Mouse (Mus musculus) CH12.LX (cell line): Measurements from ENCODE around the gene Scarf2. TPM values are rescaled to one million over a fixed set of nuclear protein-coding genes. Genes with fewer than 3 reads are reported as not detected.

ENCODE experiments used
- DNase-seq: peaks from one replicate; pipeline ENCODE4 v3.0.0-alpha.2; 2013; ENCODE audit errors: extremely low read depth
- H3K27ac ChIP-seq: 2 replicates; pipeline ENCODE4 v1.5.1; 2012; ENCODE audit warnings: low read depth, mild to moderate bottlenecking, control low read depth, moderate library complexity; ENCODE audit not compliant: insufficient read depth
- H3K27me3 ChIP-seq: replicated peaks from 2 replicates; pipeline ENCODE3; 2012; ENCODE audit warnings: inconsistent platforms
- H3K36me3 ChIP-seq, 2 experiments: replicated peaks in 1 of 2; 2 replicates each; pipeline versions ENCODE3 to v1.6.1; 2012; ENCODE audit warnings: inconsistent platforms in 1 of 2, low read length in 1 of 2, mild to moderate bottlenecking in 1 of 2, mixed read lengths in 1 of 2, moderate library complexity in 1 of 2; ENCODE audit not compliant: control insufficient read depth in 1 of 2, insufficient read depth in 1 of 2
- H3K4me1 ChIP-seq, 2 experiments: 2 replicates each; pipeline ENCODE4 v1.6.1; 2012; ENCODE audit warnings: inconsistent platforms in 1 of 2, moderate library complexity in 1 of 2; ENCODE audit not compliant: insufficient read depth in 2 of 2, control insufficient read depth in 1 of 2
- H3K4me2 ChIP-seq: 2 replicates; pipeline ENCODE4 v1.6.1; 2012; ENCODE audit warnings: low read depth, mild to moderate bottlenecking, control low read depth; ENCODE audit not compliant: poor library complexity, insufficient read depth, severe bottlenecking
- H3K4me3 ChIP-seq, 3 experiments: fragments of 150-350 bp in 1 of 3; sonication (generic) in 1 of 3; replicated peaks in 1 of 3; 2 replicates each; pipeline versions ENCODE3 to v1.5.1; 2011 to 2012; ENCODE audit warnings: low read depth in 2 of 3, low read length in 2 of 3, mild to moderate bottlenecking in 2 of 3, moderate library complexity in 2 of 3, control low read depth in 1 of 3, improper control_type of control experiment in 1 of 3, inconsistent platforms in 1 of 3, mixed read lengths in 1 of 3; ENCODE audit not compliant: poor library complexity in 1 of 3
- H3K79me2 ChIP-seq: replicated peaks from 2 replicates; pipeline ENCODE4 v1.6.1; 2012; ENCODE audit warnings: mild to moderate bottlenecking, moderate library complexity; ENCODE audit not compliant: control insufficient read depth, poor library complexity, insufficient read depth, severe bottlenecking; ENCODE audit errors: extremely low read depth
- H3K9ac ChIP-seq: 2 replicates; pipeline ENCODE4 v1.6.1; 2012; ENCODE audit warnings: low read depth, mild to moderate bottlenecking, control low read depth, moderate library complexity; ENCODE audit not compliant: insufficient read depth
- H3K9me3 ChIP-seq: replicated peaks from 2 replicates; pipeline ENCODE3; 2012; ENCODE audit warnings: low read length, inconsistent platforms, mixed read lengths
- BHLHE40 ChIP-seq: IDR thresholded peaks from 2 replicates; pipeline ENCODE4 v1.6.1; 2011; ENCODE audit warnings: mild to moderate bottlenecking, low read depth, low read length, improper control_type of control experiment
- CHD1 ChIP-seq: IDR thresholded peaks from 2 replicates; pipeline ENCODE4 v1.6.1; 2012; ENCODE audit warnings: low read depth, low read length, improper control_type of control experiment, inconsistent platforms
- E2F4 ChIP-seq: IDR thresholded peaks from 2 replicates; pipeline ENCODE4 v1.6.1; 2011; ENCODE audit warnings: low read depth, low read length, improper control_type of control experiment; ENCODE audit not compliant: insufficient replicate concordance
- ETS1 ChIP-seq: conservative IDR thresholded peaks from 2 replicates; pipeline ENCODE4 v1.6.1; 2012; ENCODE audit warnings: low read depth, mild to moderate bottlenecking, inconsistent platforms, low read length, improper control_type of control experiment, moderate library complexity
- MAFK ChIP-seq: IDR thresholded peaks from 2 replicates; pipeline ENCODE4 v1.6.1; 2011; ENCODE audit warnings: low read length, improper control_type of control experiment; ENCODE audit not compliant: insufficient replicate concordance
- MEF2A ChIP-seq: IDR thresholded peaks from 2 replicates; pipeline ENCODE4 v1.6.1; 2014; ENCODE audit warnings: low read depth, mild to moderate bottlenecking, inconsistent platforms, low read length, improper control_type of control experiment, borderline replicate concordance
- MXI1 ChIP-seq: IDR thresholded peaks from 2 replicates; pipeline ENCODE4 v1.6.1; 2011; ENCODE audit warnings: mild to moderate bottlenecking, low read depth, low read length, improper control_type of control experiment
- MYC ChIP-seq: IDR thresholded peaks from 2 replicates; pipeline ENCODE4 v1.6.1; 2011; ENCODE audit warnings: low read depth, mild to moderate bottlenecking, improper control_type of control experiment, low read length
- NELFE ChIP-seq: IDR thresholded peaks from 2 replicates; pipeline ENCODE4 v1.6.1; 2011; ENCODE audit warnings: low read depth, low read length, improper control_type of control experiment
- POLR2A ChIP-seq: IDR thresholded peaks from 2 replicates; pipeline ENCODE4 v1.6.1; 2011; ENCODE audit warnings: low read depth, mild to moderate bottlenecking, improper control_type of control experiment, low read length
- RAD21 ChIP-seq: IDR thresholded peaks from 2 replicates; pipeline ENCODE4 v1.6.1; 2011; ENCODE audit warnings: low read depth, mild to moderate bottlenecking, low read length, improper control_type of control experiment, moderate library complexity
- SIN3A ChIP-seq: IDR thresholded peaks from 2 replicates; pipeline ENCODE4 v1.6.1; 2012; ENCODE audit warnings: low read length, improper control_type of control experiment, inconsistent platforms
- SMC3 ChIP-seq: IDR thresholded peaks from 2 replicates; pipeline ENCODE4 v1.6.1; 2011; ENCODE audit warnings: low read depth, low read length, improper control_type of control experiment
- TCF12 ChIP-seq: IDR thresholded peaks from 2 replicates; pipeline ENCODE4 v1.6.1; 2014; ENCODE audit warnings: low read depth, mild to moderate bottlenecking, inconsistent platforms, low read length, improper control_type of control experiment
- UBTF ChIP-seq: IDR thresholded peaks from 2 replicates; pipeline ENCODE4 v1.6.1; 2012; ENCODE audit warnings: low read depth, mild to moderate bottlenecking, inconsistent platforms, low read length, improper control_type of control experiment, moderate library complexity
- USF2 ChIP-seq: conservative IDR thresholded peaks from 2 replicates; pipeline ENCODE4 v1.6.1; 2011; ENCODE audit warnings: low read depth, low read length, improper control_type of control experiment
- ZKSCAN1 ChIP-seq: IDR thresholded peaks from 2 replicates; pipeline ENCODE4 v1.6.1; 2012; ENCODE audit warnings: low read depth, inconsistent platforms, low read length, improper control_type of control experiment, borderline replicate concordance
- dilution Hi-C: fragments of 300-500 bp; cut with MboI; formaldehyde crosslinking; loops from 2 replicates; pipeline ENCODE4 v1.14.3; 2020; ENCODE audit warnings: low sequenced_read_pairs; ENCODE audit not compliant: extremely low pct_unique_long_range_greater_than_20kb, extremely low pct_ligation_motif_present
- in situ Hi-C: fragments of 300-500 bp; cut with MboI; formaldehyde crosslinking; loops from 3 replicates; pipeline ENCODE4 v1.14.3; 2019; ENCODE audit warnings: low sequenced_read_pairs, low pct_ligation_motif_present, low pct_unique_long_range_greater_than_20kb, mixed read lengths
- polyA plus RNA-seq: library from polyadenylated mRNA; unstranded; fragments of >175 nt; gene quantifications from 2 replicates; pipeline ENCODE4 v1.2.1, GENCODE M21; 2012; ENCODE audit warnings: low read depth; ENCODE audit not compliant: insufficient read length
- total RNA-seq, 2 experiments: library from RNA; depleted of rRNA; stranded (reverse); fragments of 300-350 nt in 1 of 2; fragments of >200 nt in 1 of 2; gene quantifications; 2 replicates each; pipeline ENCODE4 v1.2.3; 2012 to 2014

Scarf2 gene
- total and polyA plus RNA-seq, 3 experiments, result not detected

- Histone ChIP-seq H3K9me3 (peaks cover 4% of the 10 kb centered on the region), H3K4me3 (no peak overlapping the region), H3K27me3 (no peaks in the 10 kb centered on the region), H3K4me1 (no peaks in the 10 kb centered on the region)
- in situ Hi-C loops, result no loop called here
- TF ChIP-seq SIN3A (no peak), POLR2A (no peak), RAD21 (no peak), MYC (no peak), UBTF (no peak), NELFE (no peak), TCF12 (no peak), ETS1 (no peak), BHLHE40 (no peak), E2F4 (no peak), CHD1 (no peak), MEF2A (no peak), USF2 (no peak), ZKSCAN1 (no peak), SMC3 (no peak), MXI1 (no peak)
- TF ChIP-seq, all 38 proteins: peak for 0
- H3K4me2 ChIP-seq, result no peak overlapping the region
- no peak for DNase-seq
- H3K79me2 ChIP-seq, result no peaks in the 10 kb centered on the region
- dilution Hi-C loops, result no loop called here
- peaks cover 0 to 29% of the 10 kb centered on the region in 2 experiments for H3K36me3 ChIP-seq
- no peak overlapping the region for H3K27ac ChIP-seq
- no peak overlapping the region for H3K9ac ChIP-seq
Observed at GRCm38 (mm10) chr16:17835481-17835880, 38.4 kb downstream of the Scarf2 start.

GRCm38 (mm10) chr16:17838051-17838450, 41.0 kb downstream of the Scarf2 start, which contains the start of gene Car15:
Gene Car15, minus strand, starts transcription at chr16:17838364.
- no peak within 1 kb of the TSS for H3K9ac ChIP-seq
- H3K4me3 ChIP-seq, result no peak within 1 kb of the TSS
- no peak for DNase-seq
- dilution Hi-C loops, result no loop called here
- peaks cover 4% of the 10 kb centered on the region for H3K9me3 ChIP-seq
- no peaks in the 10 kb centered on the region for H3K4me1 ChIP-seq
- no peak within 1 kb of the TSS for H3K4me2 ChIP-seq
- H3K27me3 ChIP-seq, result no peaks in the 10 kb centered on the region
- H3K79me2 ChIP-seq, result no peaks in the 10 kb centered on the region
- H3K27ac ChIP-seq, result no peak within 1 kb of the TSS
- in situ Hi-C loops, result no loop called here
- H3K36me3 ChIP-seq, result peaks cover 23 to 55% of the 10 kb centered on the region in 2 experiments
- no peak for TF ChIP-seq MAFK
- TF ChIP-seq NELFE, result no peak
- no peak for TF ChIP-seq MXI1
